8 mouse cellular contexts compared by ENCODE assay signal in the genomic region with DNA sequence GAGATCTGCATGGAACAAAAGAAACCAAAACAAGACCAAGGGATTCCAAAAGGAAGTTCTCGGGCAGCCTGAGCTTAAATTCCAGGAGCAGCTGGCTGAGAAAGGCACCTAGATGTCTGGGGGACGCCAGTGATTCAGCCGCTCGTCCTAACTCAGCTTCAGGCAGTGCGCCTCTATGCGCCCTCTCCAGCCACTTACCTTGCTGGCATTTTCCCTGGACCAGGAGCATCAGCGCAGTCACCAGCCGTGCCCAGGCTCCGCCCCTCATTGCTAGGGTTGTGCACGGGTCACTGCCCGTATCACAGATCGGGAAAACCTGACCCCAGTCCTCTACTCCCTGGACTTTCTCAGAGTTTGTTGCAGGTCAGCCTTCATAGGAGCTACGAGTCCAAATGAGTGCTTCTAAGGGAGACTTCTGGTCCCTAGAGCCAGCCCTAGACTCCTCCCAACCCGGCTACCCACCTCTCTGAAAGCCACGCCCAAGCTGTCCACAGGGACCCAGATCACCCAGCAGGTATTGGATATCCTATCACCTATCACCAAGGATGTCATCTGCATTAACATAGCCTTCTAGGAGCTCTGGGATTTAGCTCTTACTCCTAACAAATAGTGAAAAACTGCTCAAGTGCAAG. TPM values are rescaled to one million over a fixed set of nuclear protein-coding genes. Genes with fewer than 3 reads are reported as not detected.
DNase-seq lines count a peak whose midpoint lies in the region; ATAC-seq lines count a peak whose summit lies in the region.
"Had no signal": no experiment of that assay in that cellular context is flagged by ENCODE, and none has a peak within 500 bp of the region (broad histone marks: within the 10 kb centered on the region; RNA-seq: fewer than 3 reads in every experiment).

Gene Vwde (minus strand): TSS at position 370 of the 632 bp plus-strand sequence.

- H3K27ac ChIP-seq in forebrain, embryonic 16.5 days (ENCODE audit: low read length), result no peak within 1 kb of the TSS
- no peak within 1 kb of the TSS for H3K27ac ChIP-seq in limb, embryonic 15.5 days

- H3K36me3 ChIP-seq in megakaryocyte, embryonic 14.5 days (replicated peaks; ENCODE audit: low read length), result no peaks in the 10 kb centered on the region
- H3K36me3 ChIP-seq in forebrain, embryonic 16.5 days (ENCODE audit: control insufficient read depth, insufficient read depth), result no peaks in the 10 kb centered on the region
- no peaks in the 10 kb centered on the region for H3K36me3 ChIP-seq in limb, embryonic 15.5 days

- WGBS in forebrain, embryonic 16.5 days, result 25% methylated on average over 15 of the region's 15 CpGs
- 25% methylated on average over 15 of the region's 15 CpGs for WGBS in limb, embryonic 15.5 days

- H3K9me3 ChIP-seq in megakaryocyte, embryonic 14.5 days, result no peaks in the 10 kb centered on the region; the same call in 1 of the 2 replicates
- no peaks in the 10 kb centered on the region for H3K9me3 ChIP-seq in forebrain, embryonic 16.5 days (ENCODE audit: control insufficient read depth, low read length)
- H3K9me3 ChIP-seq in limb, embryonic 15.5 days, result no peaks in the 10 kb centered on the region

- H3K4me3 ChIP-seq in megakaryocyte, embryonic 14.5 days (replicated peaks), result peak within 1 kb of the TSS; percentile 77
- H3K4me3 ChIP-seq in forebrain, embryonic 16.5 days (replicated peaks; ENCODE audit: low read length), result peak within 1 kb of the TSS; percentile 25
- peak within 1 kb of the TSS; percentile 15 for H3K4me3 ChIP-seq in limb, embryonic 15.5 days

- DNase-seq in ovary, postnatal 14 days (ENCODE audit: low spot score), result no peak
- no peak for DNase-seq in ovary, adult 18-20 months (ENCODE audit: low spot score)

- no peak for ATAC-seq in megakaryocyte, adult 5-6 weeks (ENCODE audit: poor library complexity, severe bottlenecking)
- no peak for ATAC-seq in forebrain, embryonic 16.5 days
- ATAC-seq in limb, embryonic 15.5 days (ENCODE audit: insufficient number of reproducible peaks, low FRiP score, low TSS enrichment, low read depth), result no peak
- ATAC-seq in inflammation-experienced regulatory T-cells, adult 6 months, result no peak

- peak within 1 kb of the TSS; percentile 49 for H3K4me2 ChIP-seq in forebrain, embryonic 16.5 days (ENCODE audit: low read length)
- peak within 1 kb of the TSS; percentile 44 for H3K4me2 ChIP-seq in limb, embryonic 15.5 days

- no peak within 1 kb of the TSS for H3K9ac ChIP-seq in forebrain, embryonic 16.5 days (replicated peaks; ENCODE audit: low read depth, low read length)
- H3K9ac ChIP-seq in limb, embryonic 15.5 days, result no peak within 1 kb of the TSS

- H3K4me1 ChIP-seq in megakaryocyte, embryonic 14.5 days, result peaks cover 3% of the 10 kb centered on the region; the same call in 1 of the 2 replicates
- H3K4me1 ChIP-seq in forebrain, embryonic 16.5 days (replicated peaks; ENCODE audit: control insufficient read depth, insufficient read depth, low read length), result no peaks in the 10 kb centered on the region; the same call in 1 of the 2 replicates
- H3K4me1 ChIP-seq in limb, embryonic 15.5 days, result no peaks in the 10 kb centered on the region

- no peaks in the 10 kb centered on the region for H3K27me3 ChIP-seq in megakaryocyte, embryonic 14.5 days (replicated peaks)
- H3K27me3 ChIP-seq in forebrain, embryonic 16.5 days (replicated peaks; ENCODE audit: control insufficient read depth, insufficient read depth, low read length), result no peaks in the 10 kb centered on the region
- no peaks in the 10 kb centered on the region for H3K27me3 ChIP-seq in limb, embryonic 15.5 days

RNA-seq across cellular contexts. Expression of gene Vwde, which starts in this region (rescaled TPM):
- not detected in 2 replicates for polyA plus RNA-seq in megakaryocyte, embryonic 14.5 days (2012; ENCODE audit: insufficient read depth, low replicate concordance)
- not detected in 2 replicates for total RNA-seq in megakaryocyte, adult 5-6 weeks (2015)
- not detected in 2 replicates for total RNA-seq in megakaryocyte, adult 5-6 weeks (2017)
- polyA plus RNA-seq in forebrain, embryonic 16.5 days (2015; fragmentation: Nextera tagmentation; extraction: Ambion mirVana), result 0.04 TPM in 1 of 2 replicates, not detected in the other
- 0.10 TPM in 1 of 2 replicates, not detected in the other for polyA plus RNA-seq in limb, embryonic 15.5 days (2015; fragmentation: Nextera tagmentation; extraction: Ambion mirVana)
- under 1 TPM in 2 of 3 experiments, not detected in 1; 0.13 to 0.21 TPM for polyA plus RNA-seq in inflammation-experienced regulatory T-cells, adult 6 months (2017; shearing (Covaris generic))
- polyA plus RNA-seq: liver, embryonic 16.5 days had no signal

Comparison
In these comparisons a context has a peak if more than half of its experiments do, and no peak if none do; other contexts are left out.
1. H3K4me3 ChIP-seq: peak in every context shown above with its lines; median percentile 77 in megakaryocyte, embryonic 14.5 days; 25 in forebrain, embryonic 16.5 days; 15 in limb, embryonic 15.5 days.